Mouse (Mus musculus) liver, embryonic 12.5 days (tissue): ENCODE data around the gene Klhl35. TPM values are rescaled to one million over a fixed set of nuclear protein-coding genes. Genes with fewer than 3 reads are reported as not detected.

Source experiments
- ATAC-seq: fragments of 200-750 bp; cut with Nextera tagmentation; 2 replicates; pipeline ENCODE4 v1.8.0; 2017; ENCODE audit warnings: moderate number of reproducible peaks, mild to moderate bottlenecking, moderate library complexity
- H3K27ac ChIP-seq: fragments of 300-500 bp; sonication (generic); 2 replicates; pipeline ENCODE4 v1.5.1; 2016; ENCODE audit warnings: mild to moderate bottlenecking
- H3K27me3 ChIP-seq: fragments of 300-500 bp; sonication (generic); replicated peaks from 2 replicates; pipeline ENCODE4 v1.6.1; 2016; ENCODE audit warnings: mild to moderate bottlenecking, moderate library complexity
- H3K36me3 ChIP-seq: fragments of 300-500 bp; sonication (generic); 2 replicates; pipeline ENCODE4 v1.6.1; 2016; ENCODE audit warnings: mild to moderate bottlenecking, moderate library complexity
- H3K4me1 ChIP-seq: fragments of 300-500 bp; sonication (generic); 2 replicates; pipeline ENCODE4 v1.6.1; 2016
- H3K4me2 ChIP-seq: fragments of 300-500 bp; sonication (generic); 2 replicates; pipeline ENCODE4 v1.6.1; 2016; ENCODE audit warnings: mild to moderate bottlenecking, moderate library complexity
- H3K4me3 ChIP-seq: fragments of 300-500 bp; sonication (generic); 2 replicates; pipeline ENCODE4 v1.5.1; 2016; ENCODE audit warnings: mild to moderate bottlenecking, moderate library complexity
- H3K9ac ChIP-seq: fragments of 300-500 bp; sonication (generic); 2 replicates; pipeline ENCODE4 v1.6.1; 2016; ENCODE audit warnings: mild to moderate bottlenecking, moderate library complexity
- H3K9me3 ChIP-seq: fragments of 300-500 bp; sonication (generic); replicated peaks from 2 replicates; pipeline ENCODE4 v1.6.1; 2016; ENCODE audit warnings: mild to moderate bottlenecking, moderate library complexity
- WGBS: fragments of 180-500 bp; shearing (Covaris S2); methylation state at CpG from one replicate; pipeline ENCODE4 v1.1.7; 2016; ENCODE audit not compliant: insufficient replicate concordance; 5-methylcytosine and 5-hydroxymethylcytosine counted together
- polyA plus RNA-seq: library from polyadenylated mRNA; unstranded; fragments of >200 nt; fragmentation: Nextera tagmentation; extraction: Ambion mirVana; gene quantifications from 2 replicates; pipeline ENCODE4 v1.2.1, GENCODE M21; 2016

Gene Klhl35
- polyA plus RNA-seq, 1 experiment from 2014 or later, result 0.14 TPM

GRCm38 (mm10) chr7:99434672-99435250 is 31.0 kb upstream of the Klhl35 start:
- WGBS, result 19% methylated on average over 12 of the region's 12 CpGs
- H3K27ac ChIP-seq, result no peak overlapping the region
- peaks cover 21% of the 10 kb centered on the region for H3K4me1 ChIP-seq
- H3K9me3 ChIP-seq, result no peaks in the 10 kb centered on the region
- peak overlapping the region; percentile 37 for H3K4me2 ChIP-seq
- no peak overlapping the region for H3K4me3 ChIP-seq
- ATAC-seq, result no peak
- no peaks in the 10 kb centered on the region for H3K36me3 ChIP-seq
- H3K9ac ChIP-seq, result 0 out of 2 replicates have a peak overlapping the region, but pooled peaks have one; percentile 2
- no peaks in the 10 kb centered on the region; the same call in 1 of the 2 replicates for H3K27me3 ChIP-seq

- Histone ChIP-seq H3K4me2 (no peak overlapping the region), H3K9me3 (no peaks in the 10 kb centered on the region), H3K27ac (no peak overlapping the region), H3K36me3 (no peaks in the 10 kb centered on the region), H3K27me3 (no peaks in the 10 kb centered on the region; the same call in 1 of the 2 replicates), H3K4me3 (no peak overlapping the region), H3K9ac (no peak overlapping the region), H3K4me1 (peaks cover 23% of the 10 kb centered on the region)
- 33% methylated on average over 4 of the region's 4 CpGs for WGBS
- ATAC-seq, result no peak
Observed at GRCm38 (mm10) chr7:99436530-99436929, 29.3 kb upstream of the Klhl35 start.

GRCm38 (mm10) chr7:99438881-99439280 is 26.9 kb upstream of the Klhl35 start:
- Histone ChIP-seq H3K9me3 (no peaks in the 10 kb centered on the region), H3K27ac (no peak overlapping the region), H3K4me1 (peaks cover 19% of the 10 kb centered on the region; the same call in 1 of the 2 replicates), H3K27me3 (no peaks in the 10 kb centered on the region), H3K9ac (no peak overlapping the region), H3K36me3 (no peaks in the 10 kb centered on the region), H3K4me3 (no peak overlapping the region), H3K4me2 (no peak overlapping the region)
- no peak for ATAC-seq
- WGBS, result 58% methylated on average over 10 of the region's 10 CpGs

- no peak overlapping the region for H3K4me3 ChIP-seq
- H3K27ac ChIP-seq, result no peak overlapping the region
- no peak overlapping the region for H3K4me2 ChIP-seq
Observed at GRCm38 (mm10) chr7:99441534-99442072, 24.2 kb upstream of the Klhl35 start.

GRCm38 (mm10) chr7:99443164-99443563 is 22.6 kb upstream of the Klhl35 start:
- peaks cover 4% of the 10 kb centered on the region for H3K27me3 ChIP-seq
- 57% methylated on average over 5 of the region's 5 CpGs for WGBS
- H3K4me1 ChIP-seq, result 0 out of 2 replicates have a peak, but pooled peaks cover 8% of the 10 kb centered on the region
- no peaks in the 10 kb centered on the region for H3K9me3 ChIP-seq
- no peak overlapping the region for H3K9ac ChIP-seq
- ATAC-seq, result no peak
- no peak overlapping the region for H3K4me2 ChIP-seq
- no peaks in the 10 kb centered on the region for H3K36me3 ChIP-seq
- no peak overlapping the region for H3K4me3 ChIP-seq
- no peak overlapping the region for H3K27ac ChIP-seq

More at GRCm38 (mm10) chr7:99441534-99442072, 24.2 kb upstream of the Klhl35 start:
- Histone ChIP-seq H3K36me3 (no peaks in the 10 kb centered on the region), H3K27me3 (no peaks in the 10 kb centered on the region), H3K9ac (no peak overlapping the region), H3K9me3 (no peaks in the 10 kb centered on the region), H3K4me1 (0 out of 2 replicates have a peak, but pooled peaks cover 8% of the 10 kb centered on the region)
- ATAC-seq, result no peak
- 43% methylated on average over 6 of the region's 6 CpGs for WGBS

GRCm38 (mm10) chr7:99444012-99444411 is 21.8 kb upstream of the Klhl35 start:
- Histone ChIP-seq H3K9ac (no peak overlapping the region), H3K36me3 (no peaks in the 10 kb centered on the region), H3K4me3 (no peak overlapping the region), H3K9me3 (no peaks in the 10 kb centered on the region), H3K27me3 (peaks cover 6% of the 10 kb centered on the region), H3K4me2 (no peak overlapping the region), H3K27ac (no peak overlapping the region), H3K4me1 (0 out of 2 replicates have a peak, but pooled peaks cover 8% of the 10 kb centered on the region)
- no peak for ATAC-seq
- WGBS, result 51% methylated on average over 6 of the region's 6 CpGs

- Histone ChIP-seq H3K27me3 (peaks cover 6% of the 10 kb centered on the region), H3K4me3 (no peak overlapping the region), H3K4me2 (no peak overlapping the region), H3K4me1 (0 out of 2 replicates have a peak, but pooled peaks cover 8% of the 10 kb centered on the region), H3K27ac (no peak overlapping the region), H3K9ac (no peak overlapping the region), H3K36me3 (no peaks in the 10 kb centered on the region), H3K9me3 (no peaks in the 10 kb centered on the region)
- 78% methylated on average over 2 of the region's 2 CpGs for WGBS
- ATAC-seq, result no peak
Observed at GRCm38 (mm10) chr7:99445833-99446232, 20.0 kb upstream of the Klhl35 start.

- Histone ChIP-seq H3K27ac (no peak overlapping the region), H3K4me2 (no peak overlapping the region), H3K27me3 (peaks cover 6% of the 10 kb centered on the region), H3K9ac (no peak overlapping the region), H3K4me1 (no peaks in the 10 kb centered on the region), H3K4me3 (no peak overlapping the region), H3K9me3 (no peaks in the 10 kb centered on the region), H3K36me3 (no peaks in the 10 kb centered on the region)
- WGBS, result 63% methylated on average over 5 of the region's 5 CpGs
- no peak for ATAC-seq
Observed at GRCm38 (mm10) chr7:99447323-99447722, 18.5 kb upstream of the Klhl35 start.

GRCm38 (mm10) chr7:99448619-99449018 is 17.2 kb upstream of the Klhl35 start:
- Histone ChIP-seq H3K4me2 (no peak overlapping the region), H3K9me3 (no peaks in the 10 kb centered on the region), H3K36me3 (no peaks in the 10 kb centered on the region), H3K27ac (no peak overlapping the region), H3K9ac (no peak overlapping the region), H3K27me3 (peaks cover 9% of the 10 kb centered on the region), H3K4me1 (peaks cover 5% of the 10 kb centered on the region; the same call in 1 of the 2 replicates), H3K4me3 (no peak overlapping the region)
- WGBS, result 55% methylated on average over 5 of the region's 5 CpGs
- no peak for ATAC-seq

- Histone ChIP-seq H3K4me2 (no peak overlapping the region), H3K27ac (no peak overlapping the region), H3K4me3 (no peak overlapping the region), H3K27me3 (peaks cover 9% of the 10 kb centered on the region), H3K9me3 (no peaks in the 10 kb centered on the region), H3K36me3 (no peaks in the 10 kb centered on the region), H3K4me1 (peaks cover 5% of the 10 kb centered on the region; the same call in 1 of the 2 replicates), H3K9ac (no peak overlapping the region)
- WGBS, result 34% methylated on average over 8 of the region's 8 CpGs
- ATAC-seq, result no peak
Observed at GRCm38 (mm10) chr7:99449063-99449462, 16.7 kb upstream of the Klhl35 start.

- H3K4me2 ChIP-seq, result no peak overlapping the region
- H3K27ac ChIP-seq, result no peak overlapping the region
- no peaks in the 10 kb centered on the region for H3K36me3 ChIP-seq
- H3K4me3 ChIP-seq, result no peak overlapping the region
- WGBS, result 54% methylated on average over 3 of the region's 3 CpGs
- ATAC-seq, result no peak
- peaks cover 9% of the 10 kb centered on the region for H3K27me3 ChIP-seq
- peaks cover 5% of the 10 kb centered on the region; the same call in 1 of the 2 replicates for H3K4me1 ChIP-seq
- no peak overlapping the region for H3K9ac ChIP-seq
- no peaks in the 10 kb centered on the region for H3K9me3 ChIP-seq
Observed at GRCm38 (mm10) chr7:99449751-99450150, 16.1 kb upstream of the Klhl35 start.

- no peak overlapping the region for H3K9ac ChIP-seq
- no peaks in the 10 kb centered on the region for H3K9me3 ChIP-seq
- H3K27ac ChIP-seq, result no peak overlapping the region
- H3K4me2 ChIP-seq, result no peak overlapping the region
- peaks cover 5% of the 10 kb centered on the region; the same call in 1 of the 2 replicates for H3K4me1 ChIP-seq
- peaks cover 9% of the 10 kb centered on the region for H3K27me3 ChIP-seq
- H3K4me3 ChIP-seq, result no peak overlapping the region
- ATAC-seq, result no peak
- no peaks in the 10 kb centered on the region for H3K36me3 ChIP-seq
- WGBS, result 4% methylated on average over 3 of the region's 3 CpGs
Observed at GRCm38 (mm10) chr7:99450703-99451102, 15.1 kb upstream of the Klhl35 start.
